Mouse (Mus musculus): ENCODE measurements at regions not wholly inside any gene's neighbourhood (a gene's known extent, or its start where the extent isn't known, plus 50 kb on each side); places are given as distances from the start of the nearest gene placed in this dataset.

DNA sequence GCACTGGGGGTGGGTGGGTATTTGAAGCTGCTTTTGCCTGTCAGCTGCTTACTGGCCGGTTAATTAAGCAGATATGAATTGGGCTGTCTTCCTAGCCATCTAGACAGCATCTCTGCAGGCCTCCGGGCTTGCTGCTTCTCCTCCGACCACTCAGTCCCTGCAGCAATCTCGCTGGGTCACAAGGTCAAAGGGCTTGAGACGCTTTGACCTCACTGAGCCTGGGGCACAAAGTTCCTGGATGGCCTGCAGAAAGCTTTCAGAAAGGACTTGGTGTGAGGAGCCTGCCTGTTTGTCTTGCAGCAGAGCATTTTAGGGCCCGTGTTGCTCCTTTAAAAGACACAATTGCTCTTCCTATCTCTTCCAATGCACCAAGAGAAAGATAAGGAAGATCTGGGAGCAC, 83.7 kb upstream of the Ppp2r5a start:
- intact Hi-C loops (cut with DNase I): no loop called here
- no peak overlapping the region for H3K4me3 ChIP-seq
- WGBS: 74% methylated on average over 6 of the region's 6 CpGs
- H3K9ac ChIP-seq (ENCODE audit: low read depth, low read length): no peak overlapping the region
- H3K4me1 ChIP-seq (ENCODE audit: control insufficient read depth, insufficient read depth, low read length): peaks cover 13% of the 10 kb centered on the region
- no peaks in the 10 kb centered on the region for H3K27me3 ChIP-seq (ENCODE audit: control insufficient read depth, insufficient read depth, low read length)
- no peaks in the 10 kb centered on the region for H3K79me2 ChIP-seq (replicated peaks; ENCODE audit: control insufficient read depth, insufficient read depth, low read length)
- no peak for DNase-seq
- H3K27ac ChIP-seq: no peak overlapping the region
- no peak for TF ChIP-seq CTCF (IDR thresholded peaks at IDR 0.05)
- no peak for TF ChIP-seq POLR2A (IDR thresholded peaks at IDR 0.05; ENCODE audit: insufficient read depth, low read depth, low read length)
- TF ChIP-seq EP300 (IDR thresholded peaks at IDR 0.05; ENCODE audit: insufficient read depth, low read depth, low read length): no peak
- H3K36me3 ChIP-seq (ENCODE audit: control insufficient read depth, insufficient read depth, low read length): no peaks in the 10 kb centered on the region

DNA sequence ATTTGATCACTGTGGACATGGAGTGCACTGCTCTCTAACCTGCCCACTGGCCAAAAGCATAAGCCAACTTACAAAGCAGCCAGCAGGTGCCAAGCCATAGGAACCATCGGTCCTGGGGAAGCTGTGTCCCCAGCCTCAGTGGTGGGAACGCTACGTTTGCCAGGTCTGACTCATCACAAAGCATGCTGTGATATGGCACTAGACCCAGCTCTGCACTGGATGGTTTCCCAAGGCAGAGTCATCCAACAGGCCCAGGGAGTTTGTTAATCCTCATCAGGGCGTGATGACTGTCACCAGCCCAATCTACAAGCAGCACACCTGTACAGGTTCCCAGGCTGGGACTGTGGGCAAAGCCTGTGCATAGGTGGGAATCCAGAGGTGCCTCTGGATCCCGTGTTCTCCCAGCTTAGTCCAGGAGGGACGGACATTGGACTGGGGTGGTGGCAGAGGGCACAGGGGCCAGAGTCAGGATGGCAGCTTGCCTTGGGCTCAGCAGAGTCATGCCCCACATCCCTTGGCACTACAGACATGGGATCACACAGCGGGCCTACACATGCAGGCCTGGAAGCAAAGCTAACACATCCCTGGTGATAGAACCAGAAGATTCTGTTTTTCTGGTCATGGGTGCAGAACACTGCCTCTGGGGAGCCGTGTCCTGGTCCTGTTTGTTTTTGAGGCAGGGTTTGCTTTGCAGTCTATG, 81.8 kb upstream of the Ppp2r5a start:
- WGBS: 65% methylated on average over 8 of the region's 8 CpGs
- intact Hi-C loops (cut with DNase I): no loop called here
- peak in 1 of 2 experiments; percentile 40 for DNase-seq
- peaks cover 13% of the 10 kb centered on the region for H3K4me1 ChIP-seq (ENCODE audit: control insufficient read depth, insufficient read depth, low read length)
- no peak overlapping the region for H3K4me3 ChIP-seq
- no peaks in the 10 kb centered on the region for H3K27me3 ChIP-seq (ENCODE audit: control insufficient read depth, insufficient read depth, low read length)
- H3K27ac ChIP-seq: no peak overlapping the region
- no peak for TF ChIP-seq POLR2A (IDR thresholded peaks at IDR 0.05; ENCODE audit: insufficient read depth, low read depth, low read length)
- H3K36me3 ChIP-seq (ENCODE audit: control insufficient read depth, insufficient read depth, low read length): no peaks in the 10 kb centered on the region
- no peak overlapping the region for H3K9ac ChIP-seq (ENCODE audit: low read depth, low read length)
- H3K79me2 ChIP-seq (replicated peaks; ENCODE audit: control insufficient read depth, insufficient read depth, low read length): no peaks in the 10 kb centered on the region

DNA sequence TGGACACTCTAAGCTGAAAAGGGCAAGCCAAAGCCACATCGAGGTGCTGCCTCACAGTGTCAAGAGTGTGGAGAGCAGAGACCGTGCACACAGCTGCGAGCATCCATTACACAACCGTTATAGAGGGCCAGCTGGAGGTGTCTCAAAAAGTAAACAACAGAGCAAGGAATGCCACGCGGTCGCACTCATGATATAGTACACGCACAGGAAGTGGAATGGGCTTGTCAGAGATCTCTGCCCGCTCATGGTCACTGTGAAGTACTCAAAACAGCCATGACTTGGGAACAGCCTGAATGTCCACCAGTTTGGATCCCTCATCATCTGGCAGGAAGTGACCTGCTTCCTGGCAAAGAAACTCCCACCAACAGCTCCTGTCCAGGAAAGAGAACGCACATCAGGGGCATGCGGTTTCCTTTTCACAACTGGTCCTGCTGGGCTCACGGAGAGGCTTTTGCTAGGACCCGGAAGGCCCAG, 76.9 kb upstream of the Ppp2r5a start:
- Histone ChIP-seq H3K9ac (ENCODE audit: low read depth, low read length) (no peak overlapping the region), H3K79me2 (replicated peaks; ENCODE audit: control insufficient read depth, insufficient read depth, low read length) (no peaks in the 10 kb centered on the region), H3K4me1 (ENCODE audit: control insufficient read depth, insufficient read depth, low read length) (peaks cover 12% of the 10 kb centered on the region), H3K36me3 (ENCODE audit: control insufficient read depth, insufficient read depth, low read length) (no peaks in the 10 kb centered on the region), H3K27me3 (ENCODE audit: control insufficient read depth, insufficient read depth, low read length) (no peaks in the 10 kb centered on the region), H3K27ac (peak overlapping the region; percentile 84), H3K4me3 (no peak overlapping the region)
- WGBS: 24% methylated on average over 13 of the region's 13 CpGs
- intact Hi-C loops (cut with DNase I): loop anchor here (1.0 to 2.0 kb wide), 2 partner anchors 10 to 15 kb away; no protein-coding TSS in a partner anchor
- DNase-seq: peak; percentile 73 to 81
- peak; percentile 53 for TF ChIP-seq CTCF (IDR thresholded peaks at IDR 0.05)
- TF ChIP-seq POLR2A (IDR thresholded peaks at IDR 0.05; ENCODE audit: insufficient read depth, low read depth, low read length): peak; percentile 61; the same call in 1 of the 2 replicates
- peak; percentile 98 for TF ChIP-seq EP300 (IDR thresholded peaks at IDR 0.05; ENCODE audit: insufficient read depth, low read depth, low read length)

DNA sequence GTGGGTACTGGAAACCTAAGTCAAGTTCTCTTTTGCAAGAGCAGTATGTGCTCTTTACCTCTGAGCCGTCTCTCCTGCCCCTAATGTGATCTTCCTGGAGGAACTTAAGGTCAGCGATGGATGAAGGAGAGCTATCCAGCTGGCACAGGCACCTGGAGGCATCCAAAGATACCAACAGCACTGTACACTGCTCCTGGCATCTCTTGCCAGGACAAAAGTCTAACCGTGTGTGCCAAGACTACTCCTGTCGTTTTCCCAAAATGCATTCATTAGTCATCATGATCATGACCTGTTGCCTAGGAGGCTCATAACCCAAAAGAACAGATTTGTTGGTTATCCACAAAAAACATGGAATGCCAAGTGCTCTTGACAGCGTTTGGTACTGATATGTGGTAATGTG, 69.5 kb upstream of the Ppp2r5a start:
- no peak overlapping the region for H3K27ac ChIP-seq
- no peaks in the 10 kb centered on the region for H3K36me3 ChIP-seq (ENCODE audit: control insufficient read depth, insufficient read depth, low read length)
- no peak for DNase-seq
- peaks cover 9% of the 10 kb centered on the region for H3K4me1 ChIP-seq (ENCODE audit: control insufficient read depth, insufficient read depth, low read length)
- H3K9ac ChIP-seq (ENCODE audit: low read depth, low read length): no peak overlapping the region
- no peak overlapping the region for H3K4me3 ChIP-seq
- whole genome bisulfite sequencing: 61% methylated on average over 5 of the region's 5 CpGs
- H3K79me2 ChIP-seq (replicated peaks; ENCODE audit: control insufficient read depth, insufficient read depth, low read length): no peaks in the 10 kb centered on the region
- TF ChIP-seq CTCF (IDR thresholded peaks at IDR 0.05) (no peak), EP300 (IDR thresholded peaks at IDR 0.05; ENCODE audit: insufficient read depth, low read depth, low read length) (0 out of 2 replicates have a peak, but pooled peaks have one; percentile 29)
- no peaks in the 10 kb centered on the region for H3K27me3 ChIP-seq (ENCODE audit: control insufficient read depth, insufficient read depth, low read length)
- intact Hi-C loops (cut with DNase I): no loop called here

DNA sequence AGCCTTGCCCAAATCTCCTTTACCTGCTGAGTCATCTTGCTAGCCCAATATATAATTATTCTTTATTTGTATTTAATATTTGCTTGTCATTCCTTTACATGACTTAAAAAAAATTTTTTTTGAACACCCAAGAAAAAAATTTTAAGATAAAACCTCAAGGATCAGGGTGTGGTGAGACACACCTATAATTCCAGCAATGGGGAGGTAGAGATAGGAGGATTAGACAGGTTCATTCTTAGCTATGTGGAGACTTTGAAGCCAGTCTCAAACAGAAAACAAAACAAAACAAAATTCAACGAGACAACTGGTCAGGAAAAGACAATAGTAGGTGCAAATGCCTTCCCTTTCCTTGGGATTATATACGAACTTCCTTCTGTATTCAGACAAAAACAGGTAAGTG, 68.4 kb upstream of the Ppp2r5a start:
- intact Hi-C loops (cut with DNase I): loop anchor here (2.0 kb wide), 1 partner anchor 81 kb away; no protein-coding TSS in a partner anchor
- DNase-seq: no peak
- Histone ChIP-seq H3K27ac (peak overlapping the region; percentile 87; the same call in 1 of the 2 replicates), H3K9ac (ENCODE audit: low read depth, low read length) (no peak overlapping the region), H3K4me3 (no peak overlapping the region), H3K79me2 (replicated peaks; ENCODE audit: control insufficient read depth, insufficient read depth, low read length) (no peaks in the 10 kb centered on the region), H3K36me3 (ENCODE audit: control insufficient read depth, insufficient read depth, low read length) (no peaks in the 10 kb centered on the region), H3K27me3 (ENCODE audit: control insufficient read depth, insufficient read depth, low read length) (no peaks in the 10 kb centered on the region), H3K4me1 (ENCODE audit: control insufficient read depth, insufficient read depth, low read length) (peaks cover 11% of the 10 kb centered on the region)
- 78% methylated on average over 2 of the region's 2 CpGs for WGBS
- TF ChIP-seq CTCF (IDR thresholded peaks at IDR 0.05): no peak
- TF ChIP-seq POLR2A (IDR thresholded peaks at IDR 0.05; ENCODE audit: insufficient read depth, low read depth, low read length): no peak
- TF ChIP-seq EP300 (IDR thresholded peaks at IDR 0.05; ENCODE audit: insufficient read depth, low read depth, low read length): no peak

DNA sequence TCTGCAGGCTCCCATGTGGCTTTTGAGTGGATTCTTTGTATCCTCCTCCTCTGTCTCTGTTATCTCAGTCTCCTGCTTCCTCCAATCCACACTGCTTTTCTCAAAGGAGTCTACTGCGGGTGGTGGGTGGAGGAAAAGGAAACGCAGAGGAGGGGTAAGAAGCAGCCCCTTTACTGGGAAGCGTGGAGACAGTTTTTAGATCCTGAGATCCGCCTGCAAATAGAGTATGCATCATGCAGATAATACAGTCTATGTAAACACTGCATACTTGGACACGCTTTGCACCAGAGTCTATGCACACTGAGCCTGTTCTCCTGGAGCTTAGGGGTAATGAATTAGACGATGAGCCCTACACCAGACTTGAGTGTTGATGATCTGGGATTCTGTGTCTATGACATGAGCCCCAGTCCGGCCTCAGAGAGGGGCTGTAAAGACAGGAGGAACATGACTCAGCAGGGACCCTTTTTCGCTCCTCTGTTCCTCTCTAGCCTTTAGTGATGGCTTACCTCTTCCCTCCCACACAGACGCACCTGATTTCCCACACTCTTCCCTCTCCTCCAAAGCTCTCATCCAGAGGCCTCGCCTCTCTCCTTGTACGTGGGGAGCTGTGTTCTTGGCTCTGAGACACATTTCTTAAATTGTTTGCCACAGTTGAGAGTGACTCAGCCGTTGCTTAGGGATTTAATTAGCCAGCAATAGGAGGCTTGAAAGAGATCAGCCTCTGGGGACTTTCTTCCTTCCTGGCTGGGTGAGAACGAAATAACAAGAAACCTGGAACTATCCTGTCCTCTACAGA, 67.3 kb upstream of the Ppp2r5a start:
- peak overlapping the region; percentile 7; the same call in 1 of the 2 replicates for H3K4me3 ChIP-seq
- intact Hi-C loops (cut with DNase I): loop anchor here (2.0 kb wide), 1 partner anchor 80 kb away; no protein-coding TSS in a partner anchor
- no peak for TF ChIP-seq CTCF (IDR thresholded peaks at IDR 0.05)
- peak; percentile 31; the same call in 1 of the 2 replicates for TF ChIP-seq POLR2A (IDR thresholded peaks at IDR 0.05; ENCODE audit: insufficient read depth, low read depth, low read length)
- TF ChIP-seq EP300 (IDR thresholded peaks at IDR 0.05; ENCODE audit: insufficient read depth, low read depth, low read length): peak; percentile 75; the same call in 1 of the 2 replicates
- H3K9ac ChIP-seq (ENCODE audit: low read depth, low read length): no peak overlapping the region; the same call in 1 of the 2 replicates
- peak overlapping the region; percentile 87 for H3K27ac ChIP-seq
- H3K27me3 ChIP-seq (ENCODE audit: control insufficient read depth, insufficient read depth, low read length): no peaks in the 10 kb centered on the region
- DNase-seq: peak; percentile 60 to 75
- no peaks in the 10 kb centered on the region for H3K36me3 ChIP-seq (ENCODE audit: control insufficient read depth, insufficient read depth, low read length)
- peaks cover 14% of the 10 kb centered on the region for H3K4me1 ChIP-seq (ENCODE audit: control insufficient read depth, insufficient read depth, low read length)
- H3K79me2 ChIP-seq (replicated peaks; ENCODE audit: control insufficient read depth, insufficient read depth, low read length): no peaks in the 10 kb centered on the region
- WGBS: 17% methylated on average over 13 of the region's 13 CpGs
